In genomic region chr9:44066785-44067225, GRCm38 (mm10) we compare ENCODE assay signal across 7 mouse cellular contexts. TPM values are rescaled to one million over a fixed set of nuclear protein-coding genes. Genes with fewer than 3 reads are reported as not detected.
DNase-seq lines count a peak whose midpoint lies in the region; ATAC-seq and TF ChIP-seq lines count a peak whose summit lies in the region.

Usp2 (plus strand) TSS chr9:44067021.

- ATAC-seq in intestine, postnatal 0 days = peak; percentile 95
- ATAC-seq in midbrain, embryonic 13.5 days = peak; percentile 97

- peak within 1 kb of the TSS; percentile 65 for H3K4me3 ChIP-seq in embryonic facial prominence, embryonic 10.5 days
- peak within 1 kb of the TSS; percentile 41 for H3K4me3 ChIP-seq in intestine, postnatal 0 days (ENCODE audit: low read depth, low read length)
- H3K4me3 ChIP-seq in midbrain, embryonic 13.5 days (replicated peaks) = peak within 1 kb of the TSS; percentile 45

- no peaks in the 10 kb centered on the region for H3K9me3 ChIP-seq in embryonic facial prominence, embryonic 10.5 days
- no peaks in the 10 kb centered on the region for H3K9me3 ChIP-seq in intestine, postnatal 0 days (ENCODE audit: control insufficient read depth)
- H3K9me3 ChIP-seq in midbrain, embryonic 13.5 days = no peaks in the 10 kb centered on the region

- DNase-seq in adrenal gland, postnatal 10 days = peak; percentile 100
- peak; percentile 99 for DNase-seq in embryonic facial prominence, embryonic 10.5 days (ENCODE audit: low spot score)
- DNase-seq in gonadal fat pad, adult 2 months (ENCODE audit: low read depth) = no peak
- peak; percentile 99 for DNase-seq in left cerebral cortex, postnatal 4 days
- DNase-seq in spleen, adult 12 weeks (ENCODE audit: low spot score) = peak; percentile 89

- H3K36me3 ChIP-seq in embryonic facial prominence, embryonic 10.5 days (replicated peaks) = no peaks in the 10 kb centered on the region
- H3K36me3 ChIP-seq in intestine, postnatal 0 days (ENCODE audit: control insufficient read depth, insufficient read depth) = no peaks in the 10 kb centered on the region
- no peaks in the 10 kb centered on the region for H3K36me3 ChIP-seq in midbrain, embryonic 13.5 days

- peaks cover 7% of the 10 kb centered on the region; the same call in 1 of the 2 replicates for H3K27me3 ChIP-seq in embryonic facial prominence, embryonic 10.5 days (replicated peaks; ENCODE audit: low read depth, poor library complexity, severe bottlenecking)
- no peaks in the 10 kb centered on the region for H3K27me3 ChIP-seq in intestine, postnatal 0 days (replicated peaks; ENCODE audit: control insufficient read depth, insufficient read depth, low read length)
- peaks cover 12% of the 10 kb centered on the region for H3K27me3 ChIP-seq in midbrain, embryonic 13.5 days

- no peak within 1 kb of the TSS for H3K9ac ChIP-seq in intestine, postnatal 0 days (ENCODE audit: low read depth, low read length)
- peak within 1 kb of the TSS; percentile 61; the same call in 1 of the 2 replicates for H3K9ac ChIP-seq in midbrain, embryonic 13.5 days (replicated peaks)

- TF ChIP-seq CTCF in intestine, postnatal 0 days (IDR thresholded peaks at IDR 0.05; ENCODE audit: low read depth) = peak; percentile 96

- H3K4me1 ChIP-seq in embryonic facial prominence, embryonic 10.5 days = peaks cover 46% of the 10 kb centered on the region
- H3K4me1 ChIP-seq in intestine, postnatal 0 days (replicated peaks; ENCODE audit: control insufficient read depth, insufficient read depth, low read length) = no peaks in the 10 kb centered on the region
- H3K4me1 ChIP-seq in midbrain, embryonic 13.5 days (replicated peaks) = peaks cover 19% of the 10 kb centered on the region

- under 1% methylated on average over 38 of the region's 38 CpGs for WGBS in embryonic facial prominence, embryonic 10.5 days
- WGBS in intestine, postnatal 0 days = under 1% methylated on average over 38 of the region's 38 CpGs
- WGBS in midbrain, embryonic 13.5 days = under 1% methylated on average over 38 of the region's 38 CpGs

- intact Hi-C loops in left cerebral cortex, postnatal 4 days (cut with DNase I) = loop anchor here (2.0 kb wide), 1 partner anchor 24 kb away; the partner anchor contains the start of gene Thy1

- H3K27ac ChIP-seq in embryonic facial prominence, embryonic 10.5 days (replicated peaks) = peak within 1 kb of the TSS; percentile 63; the same call in 1 of the 2 replicates
- no peak within 1 kb of the TSS for H3K27ac ChIP-seq in intestine, postnatal 0 days (ENCODE audit: low read depth, low read length)
- no peak within 1 kb of the TSS for H3K27ac ChIP-seq in midbrain, embryonic 13.5 days

- H3K4me2 ChIP-seq in intestine, postnatal 0 days (replicated peaks; ENCODE audit: low read depth) = peak within 1 kb of the TSS; percentile 85
- peak within 1 kb of the TSS; percentile 72 for H3K4me2 ChIP-seq in midbrain, embryonic 13.5 days (replicated peaks)

RNA-seq across cellular contexts. Expression of gene Usp2, which starts in this region (rescaled TPM):
- total RNA-seq in adrenal gland, postnatal 10 days (2021) = 10 to 100 TPM; 36.4 to 52.2 TPM
- 10.7 and 12.0 TPM in 2 replicates for polyA plus RNA-seq in embryonic facial prominence, embryonic 10.5 days (2016; fragmentation: Nextera tagmentation; extraction: Ambion mirVana)
- polyA plus RNA-seq in gonadal fat pad, adult 2 months (2012; rRNA removed) = 19.3 and 24.5 TPM in 2 replicates
- 9.7 and 10.4 TPM in 2 replicates for polyA plus RNA-seq in intestine, postnatal 0 days (2015; fragmentation: Nextera tagmentation; extraction: Ambion mirVana)
- total RNA-seq in left cerebral cortex, postnatal 4 days (2021) = 10 to 100 TPM; 30.2 to 31.9 TPM
- polyA plus RNA-seq in midbrain, embryonic 13.5 days (2015; fragmentation: Nextera tagmentation; extraction: Ambion mirVana) = 4.5 and 8.3 TPM in 2 replicates
